Mouse (Mus musculus) ES-Bruce4 (cell line): ENCODE results near the gene Anxa9. TPM values are rescaled to one million over a fixed set of nuclear protein-coding genes. Genes with fewer than 3 reads are reported as not detected.

ENCODE experiments used
- H3K27ac ChIP-seq: 2 replicates; pipeline ENCODE4 v1.5.1; 2012; ENCODE audit warnings: low read length, inconsistent platforms; ENCODE audit not compliant: insufficient read depth
- H3K27me3 ChIP-seq: 2 replicates; pipeline ENCODE4 v1.6.1; 2012; ENCODE audit warnings: mild to moderate bottlenecking, low read length, inconsistent platforms; ENCODE audit not compliant: control insufficient read depth, poor library complexity, insufficient read depth, severe bottlenecking
- H3K36me3 ChIP-seq: 2 replicates; pipeline ENCODE4 v1.6.1; 2012; ENCODE audit warnings: inconsistent platforms, mild to moderate bottlenecking, low read length, moderate library complexity; ENCODE audit not compliant: control insufficient read depth, poor library complexity, insufficient read depth, severe bottlenecking
- H3K4me1 ChIP-seq: one replicate; pipeline ENCODE4 v1.8.1; 2011; ENCODE audit warnings: low read length; ENCODE audit not compliant: control insufficient read depth, insufficient read depth
- H3K4me3 ChIP-seq: 2 replicates; pipeline ENCODE4 v1.5.1; 2011; ENCODE audit warnings: low read depth, mild to moderate bottlenecking, low read length
- H3K9ac ChIP-seq: 2 replicates; pipeline ENCODE4 v1.6.1; 2012; ENCODE audit warnings: low read depth, mild to moderate bottlenecking, inconsistent platforms; ENCODE audit not compliant: poor library complexity, severe bottlenecking
- H3K9me3 ChIP-seq: replicated peaks from 2 replicates; pipeline ENCODE4 v1.6.1; 2012; ENCODE audit warnings: mild to moderate bottlenecking, low read length, inconsistent platforms; ENCODE audit not compliant: control insufficient read depth, poor library complexity, insufficient read depth, severe bottlenecking
- CTCF ChIP-seq: IDR thresholded peaks from one replicate; pipeline ENCODE4 v1.8.1; 2011; ENCODE audit warnings: low read depth, low read length
- EP300 ChIP-seq: IDR thresholded peaks from 2 replicates; pipeline ENCODE4 v1.6.1; 2011; ENCODE audit warnings: low read depth, low read length; ENCODE audit not compliant: insufficient read depth
- POLR2A ChIP-seq: IDR thresholded peaks from one replicate; pipeline ENCODE4 v1.8.1; 2011; ENCODE audit warnings: low read length; ENCODE audit not compliant: insufficient read depth
- polyA plus RNA-seq: library from polyadenylated mRNA; stranded (reverse); fragments of >200 nt; gene quantifications from 2 replicates; pipeline ENCODE4 v1.2.4, GENCODE M21; 2011; ENCODE audit warnings: low read depth; ENCODE audit not compliant: missing spikeins, insufficient read depth, insufficient read length

Gene Anxa9
- polyA plus RNA-seq, 1 experiment: 1.9 TPM

DNA sequence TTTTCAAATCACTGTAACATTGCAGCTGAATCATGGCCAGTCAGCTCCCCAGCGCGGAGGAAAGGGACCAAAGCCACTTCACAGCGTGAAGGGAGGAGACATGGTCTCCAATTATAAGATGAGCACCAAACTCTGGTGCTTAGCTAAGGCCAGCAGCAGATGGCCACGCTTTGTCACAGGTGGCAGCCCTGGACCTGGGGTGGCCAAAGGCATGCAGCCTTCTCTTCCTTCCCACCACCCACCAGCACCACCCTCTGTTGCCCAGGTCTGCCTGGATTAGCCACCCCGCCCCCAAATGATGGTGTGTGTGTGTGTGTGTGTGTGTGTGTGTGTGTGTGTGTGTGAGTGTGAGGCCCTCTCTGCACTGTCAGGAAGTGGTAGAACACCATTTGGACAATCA is 33.5 kb downstream of the Anxa9 start:
- H3K27ac ChIP-seq: peak overlapping the region; percentile 74
- H3K9me3 ChIP-seq: no peaks in the 10 kb centered on the region
- no peak overlapping the region for H3K9ac ChIP-seq
- H3K4me1 ChIP-seq: peaks cover 9% of the 10 kb centered on the region
- H3K36me3 ChIP-seq: no peaks in the 10 kb centered on the region
- no peak overlapping the region for H3K4me3 ChIP-seq
- TF ChIP-seq CTCF (no peak), EP300 (no peak), POLR2A (no peak)
- no peaks in the 10 kb centered on the region for H3K27me3 ChIP-seq

DNA sequence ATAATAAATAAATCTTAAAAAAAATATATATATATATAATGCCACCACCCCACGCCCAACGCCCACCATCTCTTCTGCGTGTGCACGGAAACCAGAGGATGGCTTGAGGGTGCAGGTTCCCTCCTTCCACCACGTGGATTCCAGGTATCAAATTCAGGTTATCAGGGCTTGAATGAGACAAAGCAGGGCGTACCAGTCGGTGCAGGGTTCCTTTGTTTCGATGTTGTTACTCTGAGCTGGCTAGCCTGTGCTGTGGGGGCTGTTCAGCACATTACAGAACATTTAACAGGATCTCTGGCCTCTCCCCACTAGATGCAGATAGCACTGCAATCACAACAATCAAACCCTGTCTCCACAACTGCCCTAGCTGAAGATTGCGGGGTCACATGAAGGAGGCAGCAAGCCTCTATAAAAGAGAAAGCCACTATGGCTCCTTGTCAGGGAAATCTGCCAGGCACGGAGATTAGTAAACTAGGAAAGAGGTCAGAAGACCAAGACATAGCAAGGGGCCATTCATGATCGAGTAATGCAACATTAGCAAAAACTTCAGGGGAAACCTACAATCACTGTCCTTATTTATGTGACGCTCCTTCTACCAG is 36.1 kb downstream of the Anxa9 start:
- Histone ChIP-seq H3K4me1 (peaks cover 8% of the 10 kb centered on the region), H3K27me3 (no peaks in the 10 kb centered on the region), H3K4me3 (no peak overlapping the region), H3K9me3 (no peaks in the 10 kb centered on the region), H3K36me3 (peaks cover 11% of the 10 kb centered on the region), H3K9ac (no peak overlapping the region), H3K27ac (peak overlapping the region; percentile 64)
- TF ChIP-seq POLR2A (no peak), EP300 (peak; percentile 58; the same call in 1 of the 2 replicates), CTCF (no peak)

DNA sequence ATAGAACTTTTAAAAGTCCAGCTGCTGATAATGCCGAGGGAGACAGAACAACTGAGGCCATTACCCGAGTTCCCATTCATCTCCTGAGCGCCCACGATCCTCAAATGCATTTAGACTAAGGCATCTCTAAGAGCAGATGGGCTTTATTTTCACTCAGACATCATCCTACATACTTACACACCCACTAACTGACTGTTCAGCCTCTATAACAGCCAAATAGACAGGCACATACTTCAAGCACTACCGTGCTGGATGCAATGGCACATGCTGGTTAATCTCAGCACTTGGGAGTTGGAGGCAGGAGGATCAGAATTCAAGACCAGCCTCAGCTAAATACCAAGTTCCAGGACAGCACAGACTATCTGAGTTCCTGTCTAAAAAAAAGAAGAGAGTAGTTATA is 37.2 kb downstream of the Anxa9 start:
- Histone ChIP-seq H3K9me3 (no peaks in the 10 kb centered on the region), H3K27ac (peak overlapping the region; percentile 55; the same call in 1 of the 2 replicates), H3K4me3 (no peak overlapping the region), H3K27me3 (no peaks in the 10 kb centered on the region), H3K9ac (peak overlapping the region; percentile 29; the same call in 1 of the 2 replicates), H3K4me1 (peaks cover 8% of the 10 kb centered on the region), H3K36me3 (peaks cover 11% of the 10 kb centered on the region)
- no peak for TF ChIP-seq POLR2A
- no peak for TF ChIP-seq CTCF
- no peak for TF ChIP-seq EP300

DNA sequence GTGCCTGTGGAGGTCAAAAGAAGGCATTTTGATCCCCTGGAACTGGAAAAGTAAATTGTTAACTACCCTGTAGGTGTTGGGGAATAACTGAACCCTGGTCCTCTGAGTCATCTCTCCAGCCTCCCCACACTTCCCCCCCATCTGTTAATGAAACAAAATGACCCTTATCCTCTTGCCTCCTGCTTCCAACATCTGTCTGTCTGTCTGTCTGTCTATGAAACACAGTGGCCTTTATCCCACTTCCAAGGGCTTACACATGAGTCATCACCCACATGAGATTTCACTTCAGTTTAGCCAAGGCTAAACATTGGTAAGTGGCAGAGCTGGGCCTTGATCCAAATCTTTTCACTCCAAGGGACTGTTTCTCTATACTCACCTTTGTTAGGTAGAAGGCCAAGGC is 39.1 kb downstream of the Anxa9 start:
- peaks cover 14% of the 10 kb centered on the region for H3K36me3 ChIP-seq
- H3K27me3 ChIP-seq: no peaks in the 10 kb centered on the region
- H3K9ac ChIP-seq: no peak overlapping the region
- H3K9me3 ChIP-seq: no peaks in the 10 kb centered on the region
- no peak overlapping the region for H3K4me3 ChIP-seq
- no peak overlapping the region for H3K27ac ChIP-seq
- TF ChIP-seq EP300 (no peak), CTCF (no peak), POLR2A (no peak)
- H3K4me1 ChIP-seq: peaks cover 8% of the 10 kb centered on the region

DNA sequence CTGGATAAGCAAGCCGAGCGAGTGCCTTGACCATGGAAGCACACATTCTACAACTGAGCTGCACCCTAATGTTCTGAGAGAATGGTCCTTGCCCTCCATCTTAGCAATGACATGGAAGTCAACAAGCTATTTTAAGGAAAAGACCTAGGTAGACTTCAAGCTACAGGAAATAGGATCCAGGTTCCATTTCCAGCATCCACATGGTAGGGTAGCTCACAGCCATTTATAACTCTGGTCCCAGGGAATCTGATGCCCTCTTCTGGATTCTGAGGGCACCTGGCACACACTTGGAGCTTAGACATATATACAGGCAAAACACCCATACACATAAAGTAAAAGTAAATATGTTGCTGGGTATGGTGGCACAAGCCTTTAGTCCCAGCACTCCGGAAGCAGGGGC is 40.9 kb downstream of the Anxa9 start:
- no peak overlapping the region for H3K27ac ChIP-seq
- no peaks in the 10 kb centered on the region for H3K27me3 ChIP-seq
- H3K4me1 ChIP-seq: peaks cover 5% of the 10 kb centered on the region
- H3K9me3 ChIP-seq: no peaks in the 10 kb centered on the region
- no peak overlapping the region for H3K9ac ChIP-seq
- TF ChIP-seq EP300 (no peak), POLR2A (no peak), CTCF (no peak)
- H3K4me3 ChIP-seq: no peak overlapping the region
- H3K36me3 ChIP-seq: peaks cover 25% of the 10 kb centered on the region

DNA sequence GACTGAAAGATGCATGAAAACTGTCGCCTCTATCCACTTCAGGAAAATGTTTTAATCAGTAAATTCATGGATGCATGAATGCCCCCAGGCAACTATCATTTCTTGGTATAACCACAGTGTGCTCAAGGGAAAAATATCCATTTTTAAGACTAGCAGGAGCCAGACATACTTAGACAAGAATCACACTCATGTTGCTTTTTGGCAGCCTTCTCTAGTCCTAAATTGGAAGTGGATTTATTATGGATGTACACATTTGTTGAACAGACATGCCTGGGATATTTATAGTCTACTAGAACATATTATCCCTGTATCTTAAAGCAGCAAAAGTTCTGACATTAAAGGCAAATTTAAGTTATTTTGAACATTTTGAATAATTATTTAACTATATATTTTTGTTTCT is 42.3 kb downstream of the Anxa9 start:
- H3K27me3 ChIP-seq: no peaks in the 10 kb centered on the region
- H3K9ac ChIP-seq: no peak overlapping the region
- no peaks in the 10 kb centered on the region for H3K9me3 ChIP-seq
- H3K4me1 ChIP-seq: peaks cover 5% of the 10 kb centered on the region
- TF ChIP-seq EP300 (no peak), CTCF (no peak), POLR2A (no peak)
- no peak overlapping the region for H3K4me3 ChIP-seq
- no peak overlapping the region for H3K27ac ChIP-seq
- peaks cover 34% of the 10 kb centered on the region for H3K36me3 ChIP-seq
